ENCODE assay signal across 29 mouse cellular contexts in the genomic region with DNA sequence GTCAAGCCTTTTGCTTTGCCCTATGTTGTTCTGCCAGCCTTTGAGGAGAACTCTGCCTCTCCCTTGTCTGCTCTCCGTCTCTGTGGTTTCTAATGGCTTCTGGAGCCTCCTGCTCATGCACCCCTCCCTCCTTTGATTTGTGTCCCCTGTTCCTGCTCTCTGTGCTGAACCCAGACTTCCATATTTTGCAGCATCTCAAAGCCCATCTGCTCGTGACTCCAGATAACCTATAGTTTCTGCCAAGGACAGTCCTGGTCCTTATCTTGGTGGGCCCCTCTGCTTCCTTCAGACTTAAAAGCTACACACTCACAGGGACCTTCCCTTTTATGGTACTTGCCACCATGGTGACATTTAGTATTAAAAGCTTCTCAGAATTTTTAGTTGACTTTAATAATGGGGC.
DNase-seq lines count a peak whose midpoint lies in the region; ATAC-seq lines count a peak whose summit lies in the region.
"Had no signal": no experiment of that assay in that cellular context is flagged by ENCODE, and none has a peak within 500 bp of the region (broad histone marks: within the 10 kb centered on the region; RNA-seq: fewer than 3 reads in every experiment).

No protein-coding gene starts in this region.

- H3K27ac ChIP-seq in liver, embryonic 12.5 days = peak overlapping the region; percentile 75
- H3K27ac ChIP-seq: embryonic facial prominence, embryonic 13.5 days; forebrain, embryonic 10.5 days; heart, embryonic 13.5 days; kidney, embryonic 15.5 days; left cerebral cortex, adult 2 months; midbrain, embryonic 13.5 days; neural tube, embryonic 13.5 days had no signal

- no peaks in the 10 kb centered on the region for H3K9me3 ChIP-seq in megakaryocyte, embryonic 14.5 days
- no peaks in the 10 kb centered on the region for H3K9me3 ChIP-seq in liver, embryonic 12.5 days (replicated peaks)
- H3K9me3 ChIP-seq: embryonic facial prominence, embryonic 13.5 days; forebrain, embryonic 10.5 days; heart, embryonic 13.5 days; kidney, embryonic 15.5 days; limb, embryonic 12.5 days; midbrain, embryonic 13.5 days; neural tube, embryonic 13.5 days had no signal

- H3K4me2 ChIP-seq in liver, embryonic 12.5 days = peak overlapping the region; percentile 59
- H3K4me2 ChIP-seq: embryonic facial prominence, embryonic 13.5 days; heart, embryonic 13.5 days; kidney, embryonic 15.5 days; limb, embryonic 12.5 days; lung, embryonic 14.5 days; midbrain, embryonic 13.5 days; neural tube, embryonic 13.5 days had no signal

- WGBS in liver, embryonic 12.5 days (ENCODE audit: insufficient replicate concordance) = 17% methylated on average over 2 of the region's 2 CpGs

- no peak; the same call in 1 of the 2 replicates for ATAC-seq in megakaryocyte, adult 5-6 weeks (ENCODE audit: poor library complexity, severe bottlenecking)
- peak; percentile 92 for ATAC-seq in liver, embryonic 12.5 days
- peak; percentile 78 for ATAC-seq in megakaryocyte-erythroid progenitor cell, adult 5-6 weeks (replicated peaks; ENCODE audit: low FRiP score, low TSS enrichment, poor library complexity, severe bottlenecking)
- ATAC-seq in cerebellum, adult (ENCODE audit: insufficient number of reproducible peaks, low FRiP score, low TSS enrichment) = no peak
- ATAC-seq: forebrain, postnatal 0 days; hindbrain, embryonic 16.5 days; intestine, embryonic 16.5 days; midbrain, embryonic 13.5 days; Patski had no signal

- no peaks in the 10 kb centered on the region for H3K27me3 ChIP-seq in megakaryocyte, embryonic 14.5 days (replicated peaks)
- H3K27me3 ChIP-seq in liver, embryonic 12.5 days (replicated peaks) = no peaks in the 10 kb centered on the region
- H3K27me3 ChIP-seq: embryonic facial prominence, embryonic 13.5 days; heart, embryonic 13.5 days; kidney, embryonic 15.5 days; limb, embryonic 12.5 days; midbrain, embryonic 13.5 days; neural tube, embryonic 13.5 days; Patski had no signal

- H3K4me1 ChIP-seq in megakaryocyte, embryonic 14.5 days = peaks cover 91% of the 10 kb centered on the region
- peaks cover 47% of the 10 kb centered on the region for H3K4me1 ChIP-seq in liver, embryonic 12.5 days

- H3K4me3 ChIP-seq in megakaryocyte, embryonic 14.5 days (replicated peaks) = peak overlapping the region; percentile 28
- H3K4me3 ChIP-seq in liver, embryonic 12.5 days = no peak overlapping the region
- H3K4me3 ChIP-seq: embryonic facial prominence, embryonic 13.5 days; forebrain, embryonic 10.5 days; heart, embryonic 13.5 days; kidney, embryonic 15.5 days; left cerebral cortex, adult 2 months; limb, embryonic 12.5 days; midbrain, embryonic 13.5 days; neural tube, embryonic 13.5 days had no signal

- H3K9ac ChIP-seq in liver, embryonic 12.5 days = peak overlapping the region; percentile 18
- H3K9ac ChIP-seq: embryonic facial prominence, embryonic 13.5 days; forebrain, postnatal 0 days; heart, embryonic 13.5 days; kidney, embryonic 15.5 days; limb, embryonic 12.5 days; lung, embryonic 14.5 days; midbrain, embryonic 13.5 days; neural tube, embryonic 13.5 days had no signal

- H3K36me3 ChIP-seq in megakaryocyte, embryonic 14.5 days (replicated peaks; ENCODE audit: low read length) = peaks cover 94% of the 10 kb centered on the region
- H3K36me3 ChIP-seq in liver, embryonic 12.5 days = peaks cover 7% of the 10 kb centered on the region
- H3K36me3 ChIP-seq: embryonic facial prominence, embryonic 13.5 days; heart, embryonic 13.5 days; limb, embryonic 12.5 days; midbrain, embryonic 13.5 days; neural tube, embryonic 13.5 days had no signal

- DNase-seq in c-Kit-positive CD71-positive TER-119-positive erythroid progenitor cells, embryonic 14.5 days (ENCODE audit: low spot score) = peak; percentile 55
- DNase-seq in cerebellum, postnatal 4 days (ENCODE audit: low spot score in 2 of 2) = no peak
- DNase-seq: adrenal gland, postnatal 14 days; B cell, adult 2 months; cerebellum, adult 2 months; forebrain, postnatal 0 days; heart, postnatal 4 days; kidney, postnatal 4 days; layer of hippocampus, adult 9-11 months; lung, embryonic 14.5 days; lung, postnatal 4 days; right cerebral cortex, adult 18-20 months; thymus, adult 2 months had no signal

Comparison
In these comparisons a context has a peak if more than half of its experiments do, and no peak if none do; other contexts are left out.
1. ATAC-seq: peak in liver, embryonic 12.5 days (single experiment) and megakaryocyte-erythroid progenitor cell, adult 5-6 weeks (single experiment); none in megakaryocyte, adult 5-6 weeks (single experiment) and cerebellum, adult (single experiment).